Mouse (Mus musculus) testis, adult 2 months (tissue): ENCODE measurements around the gene Gm47996. TPM values are rescaled to one million over a fixed set of nuclear protein-coding genes. Genes with fewer than 3 reads are reported as not detected.

Experiments
- H3K27ac ChIP-seq: fragments of 200-500 bp; 2 replicates; pipeline ENCODE4 v1.5.1; 2012; ENCODE audit warnings: low read depth, low read length; ENCODE audit not compliant: control insufficient read depth, insufficient read depth
- H3K27me3 ChIP-seq: fragments of 200-500 bp; 2 replicates; pipeline ENCODE4 v1.6.1; 2012; ENCODE audit warnings: mild to moderate bottlenecking, low read length, moderate library complexity; ENCODE audit not compliant: control insufficient read depth, insufficient read depth
- H3K36me3 ChIP-seq: fragments of 200-500 bp; 2 replicates; pipeline ENCODE4 v1.6.1; 2012; ENCODE audit warnings: mild to moderate bottlenecking, low read length; ENCODE audit not compliant: control insufficient read depth, insufficient read depth
- H3K4me1 ChIP-seq: fragments of 200-500 bp; 2 replicates; pipeline ENCODE4 v1.6.1; 2012; ENCODE audit warnings: low read length; ENCODE audit not compliant: control insufficient read depth, insufficient read depth
- H3K4me3 ChIP-seq: fragments of 200-500 bp; 2 replicates; pipeline ENCODE4 v1.5.1; 2012; ENCODE audit warnings: low read depth, mild to moderate bottlenecking, low read length, moderate library complexity, mixed read lengths; ENCODE audit not compliant: control insufficient read depth
- CTCF ChIP-seq: fragments of 200-500 bp; IDR thresholded peaks from 2 replicates; pipeline ENCODE4 v1.5.1; 2012; ENCODE audit warnings: low read depth, mild to moderate bottlenecking, inconsistent platforms, low read length, moderate library complexity; ENCODE audit not compliant: control insufficient read depth, insufficient read depth, insufficient replicate concordance
- POLR2A ChIP-seq: fragments of 200-500 bp; IDR thresholded peaks from 2 replicates; pipeline ENCODE4 v1.6.1; 2012; ENCODE audit warnings: low read depth, mild to moderate bottlenecking, inconsistent platforms, low read length, moderate library complexity; ENCODE audit not compliant: control insufficient read depth
- polyA plus RNA-seq: library from polyadenylated mRNA; depleted of rRNA; stranded (reverse); fragments of >200 nt; gene quantifications from 2 replicates; pipeline ENCODE4 v1.2.3, GENCODE M21; 2012; rRNA removed

The Gm47996 gene
- polyA plus RNA-seq, 1 experiment, result 0.41 TPM

GRCm38 (mm10) chr1:151250109-151250508 lies 40.2 kb downstream of the Gm47996 start:
- no peaks in the 10 kb centered on the region for H3K36me3 ChIP-seq
- H3K4me1 ChIP-seq, result peaks cover 8% of the 10 kb centered on the region

GRCm38 (mm10) chr1:151250529-151251193 lies 40.7 kb downstream of the Gm47996 start:
- Histone ChIP-seq H3K27ac (no peak overlapping the region), H3K4me1 (peaks cover 4% of the 10 kb centered on the region), H3K36me3 (no peaks in the 10 kb centered on the region), H3K27me3 (no peaks in the 10 kb centered on the region), H3K4me3 (peak overlapping the region; percentile 1)
- TF ChIP-seq POLR2A (no peak), CTCF (no peak)

More at GRCm38 (mm10) chr1:151250109-151250508, 40.2 kb downstream of the Gm47996 start:
- TF ChIP-seq CTCF, result no peak
- Histone ChIP-seq H3K27me3 (no peaks in the 10 kb centered on the region), H3K4me3 (no peak overlapping the region), H3K27ac (no peak overlapping the region)

- no peaks in the 10 kb centered on the region for H3K36me3 ChIP-seq
- H3K4me1 ChIP-seq, result peaks cover 4% of the 10 kb centered on the region
- no peak overlapping the region for H3K4me3 ChIP-seq
- no peak for TF ChIP-seq CTCF
- no peak for TF ChIP-seq POLR2A
- H3K27me3 ChIP-seq, result no peaks in the 10 kb centered on the region
- no peak overlapping the region for H3K27ac ChIP-seq
Measured at GRCm38 (mm10) chr1:151251194-151252010, 41.5 kb downstream of the Gm47996 start.

GRCm38 (mm10) chr1:151255422-151255821 lies 45.5 kb downstream of the Gm47996 start:
- peaks cover 4% of the 10 kb centered on the region for H3K4me1 ChIP-seq
- H3K27ac ChIP-seq, result no peak overlapping the region
- H3K27me3 ChIP-seq, result no peaks in the 10 kb centered on the region
- H3K4me3 ChIP-seq, result no peak overlapping the region
- H3K36me3 ChIP-seq, result no peaks in the 10 kb centered on the region
- TF ChIP-seq CTCF (no peak), POLR2A (no peak)

GRCm38 (mm10) chr1:151258090-151258954 lies 48.4 kb downstream of the Gm47996 start:
- H3K4me1 ChIP-seq, result no peaks in the 10 kb centered on the region
- no peak overlapping the region for H3K27ac ChIP-seq
- H3K36me3 ChIP-seq, result no peaks in the 10 kb centered on the region
- no peak overlapping the region for H3K4me3 ChIP-seq
- no peak for TF ChIP-seq CTCF
- no peak for TF ChIP-seq POLR2A
- no peaks in the 10 kb centered on the region for H3K27me3 ChIP-seq

GRCm38 (mm10) chr1:151259061-151259460 lies 49.1 kb downstream of the Gm47996 start:
- H3K36me3 ChIP-seq, result no peaks in the 10 kb centered on the region
- no peaks in the 10 kb centered on the region for H3K27me3 ChIP-seq
- H3K4me1 ChIP-seq, result no peaks in the 10 kb centered on the region
- H3K27ac ChIP-seq, result no peak overlapping the region
- TF ChIP-seq POLR2A, result no peak
- no peak for TF ChIP-seq CTCF
- H3K4me3 ChIP-seq, result no peak overlapping the region

Other genes with a start within 250 kb of the Gm47996 start
- gene Hmcn1, start 216.7 kb upstream of the Gm47996 start, polyA plus RNA-seq, result 0.84 and 1.8 TPM in 2 replicates
- 2.2 TPM in 2 replicates for gene Gm47985, start 27.6 kb upstream of the Gm47996 start, polyA plus RNA-seq
- gene Gm8947, start 17.8 kb upstream of the Gm47996 start, polyA plus RNA-seq, result 0.17 and 0.26 TPM in 2 replicates
- 1.3 TPM in 1 of 2 replicates, not detected in the other for gene Gm47995, start 11.7 kb upstream of the Gm47996 start, polyA plus RNA-seq
- 0.12 TPM in 1 of 2 replicates, not detected in the other for gene 3110040M04Rik, start 6.0 kb upstream of the Gm47996 start, polyA plus RNA-seq
- gene Ivns1abp, start 134.3 kb downstream of the Gm47996 start, polyA plus RNA-seq, result 53.7 and 73.0 TPM in 2 replicates
- 21.2 and 29.0 TPM in 2 replicates for gene Swt1, start 218.3 kb downstream of the Gm47996 start, polyA plus RNA-seq
- 14.0 and 14.7 TPM in 2 replicates for gene Trmt1l, start 218.4 kb downstream of the Gm47996 start, polyA plus RNA-seq